Mouse (Mus musculus) T-helper 2 cell (primary cell): Measurements from ENCODE around the gene Helb.

Source experiments
- in situ Hi-C: fragments of 300-600 bp; cut with MboI, MseI; formaldehyde crosslinking; loops from one replicate; pipeline ENCODE4 v1.15.1; 2025; ENCODE audit warnings: high pct_unique_total_duplicates

Gene Helb

GRCm38 (mm10) chr10:120112507-120113396 lies at the start of gene Helb:
Gene Helb, minus strand, starts transcription at chr10:120112987.
- in situ Hi-C loops: loop anchor here (25.0 kb wide), 1 partner anchor 1500 kb away; no protein-coding TSS in a partner anchor

GRCm38 (mm10) chr10:120160533-120160932 lies 47.7 kb upstream of the Helb start:
- in situ Hi-C loops: no loop called here

GRCm38 (mm10) chr10:120153911-120154310 lies 41.1 kb upstream of the Helb start:
- in situ Hi-C loops: loop anchor here (10.0 kb wide), 1 partner anchor 339 kb away; no protein-coding TSS in a partner anchor

GRCm38 (mm10) chr10:120151672-120152071 lies 38.9 kb upstream of the Helb start:
- in situ Hi-C loops: loop anchor here (10.0 kb wide), 1 partner anchor 337 kb away; no protein-coding TSS in a partner anchor

- in situ Hi-C loops: no loop called here
These were observed 28.2 kb upstream of the Helb start for GRCm38 (mm10) chr10:120140916-120141516.

- in situ Hi-C loops: no loop called here
These were observed 27.4 kb upstream of the Helb start for GRCm38 (mm10) chr10:120140193-120140592.

- in situ Hi-C loops: loop anchor here (10.0 kb wide), 1 partner anchor 331 kb away; no protein-coding TSS in a partner anchor
These were observed 23.3 kb upstream of the Helb start for GRCm38 (mm10) chr10:120136020-120136562.

GRCm38 (mm10) chr10:120133697-120134096 lies 20.9 kb upstream of the Helb start:
- in situ Hi-C loops: loop anchor here (10.0 kb wide), 1 partner anchor 329 kb away; no protein-coding TSS in a partner anchor

GRCm38 (mm10) chr10:120130621-120131020 lies 17.8 kb upstream of the Helb start:
- in situ Hi-C loops: loop anchor here (10.0 kb wide), 1 partner anchor 326 kb away; no protein-coding TSS in a partner anchor

- in situ Hi-C loops: loop anchor here (5.0 kb wide), 1 partner anchor 66 kb away; no protein-coding TSS in a partner anchor
These were observed 16.0 kb upstream of the Helb start for GRCm38 (mm10) chr10:120128601-120129277.

- in situ Hi-C loops: loop anchor here (5.0 kb wide), 1 partner anchor 63 kb away; no protein-coding TSS in a partner anchor
These were observed 12.7 kb upstream of the Helb start for GRCm38 (mm10) chr10:120125465-120125857.

GRCm38 (mm10) chr10:120124801-120125464 lies 12.1 kb upstream of the Helb start:
- in situ Hi-C loops: loop anchor here (5.0 to 25.0 kb wide), 2 partner anchors 63 to 1487 kb away; no protein-coding TSS in a partner anchor

- in situ Hi-C loops: loop anchor here (25.0 kb wide), 1 partner anchor 1489 kb away; no protein-coding TSS in a partner anchor
These were observed 10.9 kb upstream of the Helb start for GRCm38 (mm10) chr10:120123721-120124120.

- in situ Hi-C loops: loop anchor here (25.0 kb wide), 1 partner anchor 1497 kb away; no protein-coding TSS in a partner anchor
These were observed 2.5 kb upstream of the Helb start for GRCm38 (mm10) chr10:120115249-120115648.

GRCm38 (mm10) chr10:120114493-120114892 lies 1.7 kb upstream of the Helb start:
- in situ Hi-C loops: loop anchor here (25.0 kb wide), 1 partner anchor 1498 kb away; no protein-coding TSS in a partner anchor

- in situ Hi-C loops: loop anchor here (25.0 kb wide), 1 partner anchor 1498 kb away; no protein-coding TSS in a partner anchor
These were observed 1.2 kb upstream of the Helb start for GRCm38 (mm10) chr10:120113980-120114379.

GRCm38 (mm10) chr10:120113482-120113881 lies 695 bp upstream of the Helb start:
- in situ Hi-C loops: loop anchor here (25.0 kb wide), 1 partner anchor 1499 kb away; no protein-coding TSS in a partner anchor

- in situ Hi-C loops: loop anchor here (25.0 kb wide), 1 partner anchor 1500 kb away; no protein-coding TSS in a partner anchor
These were observed 982 bp downstream of the Helb start for GRCm38 (mm10) chr10:120111691-120112319.

GRCm38 (mm10) chr10:120100806-120101205 lies 12.0 kb downstream of the Helb start:
- in situ Hi-C loops: loop anchor here (25.0 kb wide), 1 partner anchor 1511 kb away; no protein-coding TSS in a partner anchor

- in situ Hi-C loops: no loop called here
These were observed 15.2 kb downstream of the Helb start for GRCm38 (mm10) chr10:120097564-120097963.
